Mouse (Mus musculus): ENCODE data around the gene Rsrc2.

GRCm38 (mm10) chr5:123682372-123682771 is 66.8 kb downstream of the Rsrc2 start:
- TF ChIP-seq POLR2A (IDR thresholded peaks at IDR 0.05; ENCODE audit: low read depth, low read length) (no peak), CTCF (IDR thresholded peaks at IDR 0.05; ENCODE audit: extremely low read depth, insufficient read length, insufficient replicate concordance, low read depth, low read length) (no peak)
